Mouse (Mus musculus) T-cell, adult 66 days (primary cell): ENCODE data around the gene Dnmt3c. TPM values are rescaled to one million over a fixed set of nuclear protein-coding genes. Genes with fewer than 3 reads are reported as not detected.

ENCODE experiments used
- total RNA-seq, 2 experiments: library from RNA; stranded (reverse); gene quantifications; 3 replicates in 1 of 2; 4 replicates in 1 of 2; pipeline ENCODE4 v1.2.4; 2023

Dnmt3c gene
- total RNA-seq, result not detected

DNA sequence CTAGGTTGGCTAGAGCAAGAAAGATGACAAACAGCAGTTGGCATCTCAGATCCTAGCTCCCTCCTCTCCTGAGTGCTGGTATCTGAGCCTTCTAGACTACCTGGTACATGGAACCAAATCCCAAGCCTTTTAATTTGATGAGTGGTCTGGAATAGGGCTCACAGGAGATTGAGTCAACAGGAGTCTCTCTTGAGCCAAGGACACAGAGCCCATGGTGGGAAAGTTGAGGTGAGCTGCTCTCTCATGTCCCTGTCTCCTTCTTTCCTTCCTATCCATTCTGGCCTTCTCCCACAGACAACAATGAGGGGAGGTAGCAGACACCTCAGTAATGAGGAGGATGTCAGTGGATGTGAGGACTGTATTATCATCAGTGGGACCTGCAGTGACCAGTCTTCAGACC lies at the start of gene Dnmt3c:
Gene Dnmt3c (plus strand): TSS at position 301 of the 400 bp plus-strand sequence.

DNA sequence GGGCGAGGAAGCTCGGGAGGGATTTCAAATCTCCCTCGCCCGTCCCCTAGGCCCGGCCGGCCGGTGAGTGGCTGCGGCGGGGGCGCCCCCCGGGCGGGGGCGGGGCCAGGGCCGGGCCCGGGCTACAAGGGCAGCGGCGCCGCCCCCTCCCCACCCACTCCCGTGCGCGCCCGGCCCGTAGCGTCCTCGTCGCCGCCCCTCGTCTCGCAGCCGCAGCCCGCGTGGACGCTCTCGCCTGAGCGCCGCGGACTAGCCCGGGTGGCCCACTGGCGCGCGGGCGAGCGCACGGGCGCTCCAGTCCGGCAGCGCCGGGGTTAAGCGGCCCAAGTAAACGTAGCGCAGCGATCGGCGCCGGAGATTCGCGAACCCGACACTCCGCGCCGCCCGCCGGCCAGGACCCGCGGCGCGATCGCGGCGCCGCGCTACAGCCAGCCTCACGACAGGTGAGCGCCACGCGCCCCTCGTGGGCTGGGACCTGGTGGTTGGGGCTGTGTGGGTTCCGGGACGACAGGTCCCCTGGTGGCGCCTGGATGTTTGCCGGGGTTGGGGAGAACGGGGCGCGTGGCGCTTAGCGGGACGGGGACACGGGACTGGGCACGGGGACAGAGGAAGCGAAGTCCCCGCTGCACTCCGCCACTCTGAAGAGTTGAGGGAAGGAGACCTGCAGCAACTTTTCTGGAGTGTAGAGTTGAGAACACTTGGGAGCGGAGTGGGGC lies 47.0 kb upstream of the Dnmt3c start, which contains the start of gene Dnmt3b:
Gene Dnmt3b (plus strand): TSS at position 153 of the 716 bp plus-strand sequence.

DNA sequence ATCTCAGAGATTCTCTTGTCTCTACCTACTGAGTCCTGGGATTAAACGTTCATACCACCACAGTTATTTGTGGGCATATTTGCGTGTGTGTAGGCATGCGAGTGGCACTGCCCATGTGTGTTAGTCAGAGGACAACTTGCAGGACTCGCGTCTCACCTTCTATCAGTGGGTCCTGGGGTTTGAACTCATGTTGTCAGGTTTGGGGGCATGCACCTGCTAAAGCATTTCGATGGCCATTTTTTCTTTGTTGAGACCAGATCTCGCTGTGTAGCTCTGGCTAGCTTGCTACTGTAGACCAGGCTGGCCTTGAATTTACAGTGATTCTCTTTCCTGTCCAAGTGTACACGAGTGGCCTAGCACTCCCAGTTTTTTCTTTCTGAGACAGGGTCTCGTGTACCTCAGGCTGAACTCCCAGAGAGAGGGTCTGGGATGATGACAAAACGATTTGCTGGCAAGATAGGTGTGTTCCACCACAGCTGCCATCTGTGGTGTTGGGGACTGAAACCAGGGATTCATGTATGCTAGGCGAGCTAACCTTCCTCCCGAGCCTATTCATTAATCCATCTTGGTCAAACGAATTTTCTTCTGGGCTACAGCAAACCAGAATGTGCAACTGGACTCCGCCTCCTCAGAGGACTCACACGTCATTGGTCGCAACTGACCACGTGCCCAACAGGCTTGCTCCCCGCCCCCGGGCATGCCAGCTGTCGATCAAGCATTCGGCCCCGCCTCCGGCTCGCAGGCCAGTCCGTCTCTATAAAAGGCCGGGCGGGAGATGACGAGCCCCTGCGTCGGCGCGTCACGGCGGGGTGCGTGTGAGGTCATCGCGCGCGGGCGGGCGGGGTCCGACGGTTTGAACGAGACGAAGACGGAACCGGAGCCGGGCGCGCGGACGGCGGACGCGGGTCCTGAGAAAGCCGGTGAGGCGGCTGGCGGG lies 44.3 kb downstream of the Dnmt3c start, which contains the start of gene Mapre1:
Gene Mapre1 (plus strand): TSS at position 775 of the 937 bp plus-strand sequence.

Other genes with a start within 250 kb of the Dnmt3c start
- gene 4930404H24Rik, start 203.9 kb upstream of the Dnmt3c start, total RNA-seq, result not detected
- 1 to 10 TPM; 2.5 to 5.1 TPM for gene Nol4l, start 166.7 kb upstream of the Dnmt3c start, total RNA-seq
- gene Commd7, start 63.9 kb upstream of the Dnmt3c start, total RNA-seq, result 10 to 100 TPM; 37.1 to 46.6 TPM
- 10 to 100 TPM in 1 of 2 experiments, 1 to 10 TPM in 1; 9.2 to 14.5 TPM for gene Dnmt3b, start 47.2 kb upstream of the Dnmt3c start, total RNA-seq
- 100 to 1,000 TPM; 148 to 152 TPM for gene Mapre1, start 44.6 kb downstream of the Dnmt3c start, total RNA-seq
- 1 to 10 TPM in 1 of 2 experiments, under 1 TPM in 1; 0.76 to 2.4 TPM for gene Efcab8, start 83.3 kb downstream of the Dnmt3c start, total RNA-seq
- gene Sun5, start 174.4 kb downstream of the Dnmt3c start, total RNA-seq, result not detected
- not detected for gene Bpifb2, start 178.4 kb downstream of the Dnmt3c start, total RNA-seq
- gene Bpifb6, start 203.7 kb downstream of the Dnmt3c start, total RNA-seq, result not detected
- not detected for gene Bpifb3, start 221.6 kb downstream of the Dnmt3c start, total RNA-seq
- gene Bpifb4, start 241.6 kb downstream of the Dnmt3c start, total RNA-seq, result not detected